ENCODE assay signal across 9 mouse cellular contexts in genomic region chr7:64058282-64058872, GRCm38 (mm10).
DNase-seq lines count a peak whose midpoint lies in the region; ATAC-seq lines count a peak whose summit lies in the region.
"Had no signal": no experiment of that assay in that cellular context is flagged by ENCODE, and none has a peak within 500 bp of the region (broad histone marks: within the 10 kb centered on the region; RNA-seq: fewer than 3 reads in every experiment).

No protein-coding gene starts in this region.

- no peak overlapping the region for H3K4me3 ChIP-seq in heart, embryonic 15.5 days
- peak overlapping the region; percentile 18; the same call in 1 of the 2 replicates for H3K4me3 ChIP-seq in liver, embryonic 13.5 days (replicated peaks)
- H3K4me3 ChIP-seq in forebrain, embryonic 11.5 days (ENCODE audit: low read depth, low read length): no peak overlapping the region
- H3K4me3 ChIP-seq: embryonic facial prominence, embryonic 13.5 days had no signal

- H3K4me1 ChIP-seq in heart, embryonic 15.5 days (replicated peaks): peaks cover 16% of the 10 kb centered on the region
- peaks cover 63% of the 10 kb centered on the region for H3K4me1 ChIP-seq in liver, embryonic 13.5 days (replicated peaks)
- H3K4me1 ChIP-seq in forebrain, embryonic 11.5 days (replicated peaks; ENCODE audit: control insufficient read depth, insufficient read depth, low read length): no peaks in the 10 kb centered on the region
- H3K4me1 ChIP-seq: embryonic facial prominence, embryonic 13.5 days had no signal

- no peaks in the 10 kb centered on the region for H3K36me3 ChIP-seq in heart, embryonic 15.5 days
- no peaks in the 10 kb centered on the region for H3K36me3 ChIP-seq in liver, embryonic 13.5 days
- H3K36me3 ChIP-seq in forebrain, embryonic 11.5 days (ENCODE audit: control insufficient read depth, insufficient read depth, low read length): no peaks in the 10 kb centered on the region
- H3K36me3 ChIP-seq: embryonic facial prominence, embryonic 13.5 days had no signal

- DNase-seq in heart, postnatal 10 days: no peak
- peak; percentile 84 for DNase-seq in 416B (ENCODE audit: low read depth)
- DNase-seq in liver, embryonic 13.5 days: peak; percentile 38
- no peak for DNase-seq in left cerebral cortex, postnatal 14 days (ENCODE audit: low spot score in 2 of 2)
- no peak for DNase-seq in kidney, adult 11 months
- no peak for DNase-seq in forebrain, embryonic 11.5 days (ENCODE audit: low spot score)

- no peak overlapping the region for H3K9ac ChIP-seq in heart, embryonic 15.5 days
- H3K9ac ChIP-seq in liver, embryonic 13.5 days: peak overlapping the region; percentile 66
- no peak overlapping the region for H3K9ac ChIP-seq in forebrain, embryonic 11.5 days (ENCODE audit: low read length)
- H3K9ac ChIP-seq: embryonic facial prominence, embryonic 13.5 days had no signal

- H3K9me3 ChIP-seq in heart, embryonic 15.5 days (replicated peaks): no peaks in the 10 kb centered on the region
- H3K9me3 ChIP-seq in liver, embryonic 13.5 days (replicated peaks): no peaks in the 10 kb centered on the region
- H3K9me3 ChIP-seq in forebrain, embryonic 11.5 days (ENCODE audit: control insufficient read depth, low read length): no peaks in the 10 kb centered on the region
- H3K9me3 ChIP-seq: embryonic facial prominence, embryonic 13.5 days had no signal

- no peaks in the 10 kb centered on the region for H3K27me3 ChIP-seq in heart, embryonic 15.5 days
- H3K27me3 ChIP-seq in liver, embryonic 13.5 days: no peaks in the 10 kb centered on the region
- H3K27me3 ChIP-seq in forebrain, embryonic 11.5 days (ENCODE audit: control insufficient read depth, insufficient read depth, low read length): no peaks in the 10 kb centered on the region
- H3K27me3 ChIP-seq: embryonic facial prominence, embryonic 13.5 days had no signal

- peak; percentile 24; the same call in 1 of the 2 replicates for ATAC-seq in heart, embryonic 15.5 days (replicated peaks; ENCODE audit: insufficient number of reproducible peaks, insufficient read depth, low FRiP score, low read depth)
- ATAC-seq in common myeloid progenitor, adult 5-6 weeks (replicated peaks; ENCODE audit: low read depth, poor library complexity, severe bottlenecking): peak; percentile 26
- peak; percentile 35 for ATAC-seq in liver, embryonic 13.5 days (ENCODE audit: low read depth)
- no peak for ATAC-seq in forebrain, embryonic 11.5 days (replicated peaks; ENCODE audit: low FRiP score)

- WGBS in heart, embryonic 15.5 days: 27% methylated on average over 4 of the region's 4 CpGs
- WGBS in liver, embryonic 13.5 days (ENCODE audit: insufficient replicate concordance): 22% methylated on average over 4 of the region's 4 CpGs
- 44% methylated on average over 4 of the region's 4 CpGs for WGBS in forebrain, embryonic 11.5 days

- intact Hi-C loops in heart, postnatal 10 days (cut with DNase I): loop anchor here (5.0 to 10.0 kb wide), 2 partner anchors 96 to 121 kb away; partner anchors contain the start of genes Klf13 and Trpm1
- intact Hi-C loops in left cerebral cortex, postnatal 14 days (cut with DNase I): loop anchor here (10.0 kb wide), 1 partner anchor 304 kb away; no protein-coding TSS in a partner anchor

- H3K4me2 ChIP-seq in heart, embryonic 15.5 days: no peak overlapping the region
- H3K4me2 ChIP-seq in liver, embryonic 13.5 days: peak overlapping the region; percentile 55
- H3K4me2 ChIP-seq in forebrain, embryonic 11.5 days (ENCODE audit: low read depth, low read length, severe bottlenecking): no peak overlapping the region
- H3K4me2 ChIP-seq: embryonic facial prominence, embryonic 13.5 days had no signal

- H3K27ac ChIP-seq in heart, embryonic 15.5 days: peak overlapping the region; percentile 59
- H3K27ac ChIP-seq in liver, embryonic 13.5 days: peak overlapping the region; percentile 96
- no peak overlapping the region for H3K27ac ChIP-seq in forebrain, embryonic 11.5 days (ENCODE audit: low read depth, low read length)
- H3K27ac ChIP-seq: embryonic facial prominence, embryonic 13.5 days had no signal

Comparison
In these comparisons a context has a peak if more than half of its experiments do, and no peak if none do; other contexts are left out.
1. DNase-seq: peak in 416B (single experiment) and liver, embryonic 13.5 days (single experiment); none in heart, postnatal 10 days (0 of 2), left cerebral cortex, postnatal 14 days (0 of 2), kidney, adult 11 months (single experiment) and forebrain, embryonic 11.5 days (single experiment).